Mouse (Mus musculus) CH12.LX (cell line): ENCODE data around the gene Olfr424.
A peak's percentile ranks its signal among the peaks of the same experiment; 100 is the strongest.

Experiments used
- EP300 ChIP-seq: IDR thresholded peaks from 2 replicates; pipeline ENCODE4 v1.6.1; 2011; ENCODE audit warnings: low read length, improper control_type of control experiment
- POLR2A ChIP-seq: IDR thresholded peaks from 2 replicates; pipeline ENCODE4 v1.6.1; 2011; ENCODE audit warnings: low read depth, mild to moderate bottlenecking, improper control_type of control experiment, low read length
- RAD21 ChIP-seq: IDR thresholded peaks from 2 replicates; pipeline ENCODE4 v1.6.1; 2011; ENCODE audit warnings: low read depth, mild to moderate bottlenecking, low read length, improper control_type of control experiment, moderate library complexity
- SIN3A ChIP-seq: IDR thresholded peaks from 2 replicates; pipeline ENCODE4 v1.6.1; 2012; ENCODE audit warnings: low read length, improper control_type of control experiment, inconsistent platforms
- ZNF384 ChIP-seq: IDR thresholded peaks from 2 replicates; pipeline ENCODE4 v1.6.1; 2012; ENCODE audit warnings: low read depth, low read length, improper control_type of control experiment, inconsistent platforms

GRCm38 (mm10) chr1:174141384-174141783, 10.1 kb downstream of the Olfr424 start:
- no peak for TF ChIP-seq POLR2A
- no peak for TF ChIP-seq SIN3A
- TF ChIP-seq ZNF384: no peak
- TF ChIP-seq EP300: peak; percentile 40; the same call in 1 of the 2 replicates
- no peak for TF ChIP-seq RAD21
